Mouse (Mus musculus) bone marrow macrophage, adult 2 months (primary cell): ENCODE data around the gene Ube2v1.

Experiments used
- CTCF ChIP-seq: IDR thresholded peaks from 2 replicates; pipeline ENCODE4 v1.5.1; 2012; ENCODE audit warnings: low read depth, mild to moderate bottlenecking, low read length, moderate library complexity
- POLR2A ChIP-seq: IDR thresholded peaks from 2 replicates; pipeline ENCODE4 v1.6.1; 2012; ENCODE audit warnings: mild to moderate bottlenecking, low read depth, low read length, borderline replicate concordance

DNA sequence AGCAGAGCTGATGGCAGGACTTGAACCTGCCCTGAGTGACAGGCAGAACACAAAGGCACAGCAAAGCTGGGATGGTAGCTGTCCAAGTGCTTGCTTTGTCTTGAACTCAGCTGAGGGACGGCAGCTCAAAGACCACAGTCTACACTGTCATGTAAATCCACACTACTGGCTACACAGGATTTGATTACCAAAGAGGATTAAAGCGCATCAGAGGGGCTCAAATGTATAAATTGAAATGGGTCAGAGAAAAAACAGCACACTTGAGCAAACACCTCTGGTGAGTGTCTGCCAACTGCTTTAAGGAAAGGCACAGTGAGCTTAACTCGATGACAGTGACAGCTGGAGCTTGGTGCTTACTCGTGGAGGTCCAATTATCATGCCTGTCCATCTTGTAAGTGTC, 14.4 kb downstream of the Ube2v1 start:
- TF ChIP-seq CTCF (no peak), POLR2A (no peak)
